Mouse (Mus musculus) thymus, adult 2 months (tissue): ENCODE data around the gene Olfr1426.
"Not testable (repeated sequence)": the region's sequence is repeated elsewhere in the genome, so short reads cannot be mapped to it uniquely, and the experiment has no call there.

Source experiments
- CTCF ChIP-seq: fragments of 200-500 bp; IDR thresholded peaks from 2 replicates; pipeline ENCODE4 v1.5.1; 2012; ENCODE audit warnings: mild to moderate bottlenecking, control low read depth, low read length, moderate library complexity, borderline replicate concordance; ENCODE audit not compliant: control insufficient read depth, poor library complexity, insufficient read depth; ENCODE audit errors: extremely low read depth
- POLR2A ChIP-seq: fragments of 200-500 bp; IDR thresholded peaks from 2 replicates; pipeline ENCODE4 v1.6.1; 2012; ENCODE audit warnings: mild to moderate bottlenecking, low read length, control low read depth, moderate library complexity; ENCODE audit not compliant: control insufficient read depth, poor library complexity, insufficient read depth; ENCODE audit errors: extremely low read depth

- TF ChIP-seq POLR2A, CTCF: not testable (repeated sequence)
Observed at GRCm38 (mm10) chr19:12069546-12069945, 22.3 kb downstream of the Olfr1426 start.
